Mouse (Mus musculus) layer of hippocampus, postnatal 36 days (tissue): ENCODE data around the gene Tmem121b. TPM values are rescaled to one million over a fixed set of nuclear protein-coding genes. Genes with fewer than 3 reads are reported as not detected.

Experiments
- DNase-seq, 2 experiments: peaks; one replicate each; pipeline ENCODE4 v3.0.0; 2022
- total RNA-seq, 2 experiments: library from RNA; stranded (reverse); gene quantifications; 2 replicates each; pipeline ENCODE4 v1.2.3; 2021

Gene Tmem121b
- 10 to 100 TPM; 37.7 to 41.3 TPM for total RNA-seq

- peak; percentile 91 to 92 for DNase-seq
Observed at GRCm38 (mm10) chr6:120493374-120494181, at the start of gene Tmem121b. Gene Tmem121b (minus strand): TSS chr6:120493807.

- no peak for DNase-seq
Observed at GRCm38 (mm10) chr6:120542061-120542460, 48.5 kb upstream of the Tmem121b start.

- DNase-seq: no peak
Observed at GRCm38 (mm10) chr6:120541386-120541785, 47.8 kb upstream of the Tmem121b start.

- DNase-seq: no peak
Observed at GRCm38 (mm10) chr6:120539781-120540231, 46.2 kb upstream of the Tmem121b start.

GRCm38 (mm10) chr6:120539132-120539759, 45.6 kb upstream of the Tmem121b start:
- DNase-seq: peak; percentile 47 to 64

- no peak for DNase-seq
Observed at GRCm38 (mm10) chr6:120536337-120536736, 42.7 kb upstream of the Tmem121b start.

GRCm38 (mm10) chr6:120532594-120532993, 39.0 kb upstream of the Tmem121b start:
- no peak for DNase-seq

- DNase-seq: peak; percentile 93 to 94
Observed at GRCm38 (mm10) chr6:120531020-120531965, 37.7 kb upstream of the Tmem121b start, which contains the start of gene Hdhd5. Gene Hdhd5 (minus strand): TSS chr6:120531319.

- DNase-seq: no peak
Observed at GRCm38 (mm10) chr6:120529123-120529522, 35.5 kb upstream of the Tmem121b start.

GRCm38 (mm10) chr6:120524796-120525195, 31.2 kb upstream of the Tmem121b start:
- DNase-seq: no peak

- no peak for DNase-seq
Observed at GRCm38 (mm10) chr6:120519647-120520046, 26.0 kb upstream of the Tmem121b start.

- no peak for DNase-seq
Observed at GRCm38 (mm10) chr6:120517311-120517710, 23.7 kb upstream of the Tmem121b start.

- DNase-seq: no peak
Observed at GRCm38 (mm10) chr6:120516879-120517278, 23.3 kb upstream of the Tmem121b start.

- no peak for DNase-seq
Observed at GRCm38 (mm10) chr6:120516422-120516821, 22.8 kb upstream of the Tmem121b start.

- DNase-seq: no peak
Observed at GRCm38 (mm10) chr6:120511212-120511611, 17.6 kb upstream of the Tmem121b start.

- DNase-seq: peak in 1 of 2 experiments; percentile 37
Observed at GRCm38 (mm10) chr6:120510425-120510824, 16.8 kb upstream of the Tmem121b start.

GRCm38 (mm10) chr6:120509975-120510374, 16.4 kb upstream of the Tmem121b start:
- DNase-seq: no peak

- no peak for DNase-seq
Observed at GRCm38 (mm10) chr6:120508645-120509044, 15.0 kb upstream of the Tmem121b start.

- DNase-seq: no peak
Observed at GRCm38 (mm10) chr6:120505531-120505930, 11.9 kb upstream of the Tmem121b start.

GRCm38 (mm10) chr6:120504051-120504450, 10.4 kb upstream of the Tmem121b start:
- DNase-seq: no peak

- DNase-seq: no peak
Observed at GRCm38 (mm10) chr6:120496544-120496943, 2.9 kb upstream of the Tmem121b start.
